Mouse (Mus musculus) liver, embryonic 15.5 days (tissue): ENCODE data around the gene P2rx2. TPM values are rescaled to one million over a fixed set of nuclear protein-coding genes. Genes with fewer than 3 reads are reported as not detected.

Experiments used
- ATAC-seq: fragments of 200-750 bp; cut with Nextera tagmentation; 2 replicates; pipeline ENCODE4 v1.8.0; 2017; ENCODE audit warnings: moderate number of reproducible peaks, mild to moderate bottlenecking, moderate library complexity; ENCODE audit not compliant: insufficient read depth
- H3K27ac ChIP-seq: fragments of 300-500 bp; sonication (generic); replicated peaks from 2 replicates; pipeline ENCODE4 v1.5.1; 2015; ENCODE audit warnings: mild to moderate bottlenecking, inconsistent platforms
- H3K27me3 ChIP-seq: fragments of 300-500 bp; sonication (generic); 2 replicates; pipeline ENCODE4 v1.6.1; 2015; ENCODE audit warnings: mild to moderate bottlenecking, inconsistent platforms
- H3K36me3 ChIP-seq: fragments of 300-500 bp; sonication (generic); replicated peaks from 2 replicates; pipeline ENCODE4 v1.6.1; 2015; ENCODE audit warnings: moderate library complexity, mild to moderate bottlenecking, inconsistent platforms
- H3K4me1 ChIP-seq: fragments of 300-500 bp; sonication (generic); replicated peaks from 2 replicates; pipeline ENCODE4 v1.6.1; 2015; ENCODE audit warnings: inconsistent platforms
- H3K4me2 ChIP-seq: fragments of 300-500 bp; sonication (generic); 2 replicates; pipeline ENCODE4 v1.6.1; 2015; ENCODE audit warnings: moderate library complexity, mild to moderate bottlenecking, inconsistent platforms
- H3K4me3 ChIP-seq: fragments of 300-500 bp; sonication (generic); replicated peaks from 2 replicates; pipeline ENCODE4 v1.5.1; 2015; ENCODE audit warnings: mild to moderate bottlenecking, inconsistent platforms
- H3K9ac ChIP-seq: fragments of 300-500 bp; sonication (generic); 2 replicates; pipeline ENCODE4 v1.6.1; 2015; ENCODE audit warnings: moderate library complexity, mild to moderate bottlenecking, inconsistent platforms
- H3K9me3 ChIP-seq: fragments of 300-500 bp; sonication (generic); replicated peaks from 2 replicates; pipeline ENCODE4 v1.6.1; 2016; ENCODE audit warnings: inconsistent platforms
- WGBS: fragments of 180-500 bp; shearing (Covaris S2); methylation state at CpG from one replicate; pipeline ENCODE4 v1.1.7; 2015; ENCODE audit warnings: mixed read lengths; ENCODE audit not compliant: insufficient replicate concordance; 5-methylcytosine and 5-hydroxymethylcytosine counted together
- polyA plus RNA-seq: library from polyadenylated mRNA; unstranded; fragments of >200 nt; fragmentation: Nextera tagmentation; extraction: Ambion mirVana; gene quantifications from 2 replicates; pipeline ENCODE4 v1.2.1, GENCODE M21; 2015

The P2rx2 gene
- polyA plus RNA-seq, 1 experiment from 2014 or later, result not detected

- H3K4me1 ChIP-seq, result peaks cover 10% of the 10 kb centered on the region
- ATAC-seq, result no peak
- H3K36me3 ChIP-seq, result 0 out of 2 replicates have a peak, but pooled peaks cover 15% of the 10 kb centered on the region
- no peak overlapping the region for H3K4me3 ChIP-seq
- 52% methylated on average over 11 of the region's 11 CpGs for WGBS
- peak overlapping the region; percentile 77 for H3K4me2 ChIP-seq
- no peaks in the 10 kb centered on the region for H3K9me3 ChIP-seq
- H3K27ac ChIP-seq, result no peak overlapping the region
- 0 out of 2 replicates have a peak overlapping the region, but pooled peaks have one; percentile 6 for H3K9ac ChIP-seq
- H3K27me3 ChIP-seq, result peaks cover 32% of the 10 kb centered on the region
Measured at GRCm38 (mm10) chr5:110363822-110364545, 21.0 kb upstream of the P2rx2 start.

GRCm38 (mm10) chr5:110363179-110363821 lies 20.3 kb upstream of the P2rx2 start:
- Histone ChIP-seq H3K9ac (peak overlapping the region; percentile 6; the same call in 1 of the 2 replicates), H3K9me3 (no peaks in the 10 kb centered on the region), H3K4me2 (peak overlapping the region; percentile 77), H3K36me3 (0 out of 2 replicates have a peak, but pooled peaks cover 12% of the 10 kb centered on the region), H3K4me1 (peaks cover 10% of the 10 kb centered on the region), H3K27ac (no peak overlapping the region), H3K27me3 (peaks cover 32% of the 10 kb centered on the region), H3K4me3 (peak overlapping the region; percentile 50)
- peak; percentile 66 for ATAC-seq
- WGBS, result 7% methylated on average over 68 of the region's 72 CpGs

GRCm38 (mm10) chr5:110362813-110363178 lies 19.8 kb upstream of the P2rx2 start:
- Histone ChIP-seq H3K36me3 (0 out of 2 replicates have a peak, but pooled peaks cover 9% of the 10 kb centered on the region), H3K4me1 (peaks cover 10% of the 10 kb centered on the region), H3K27ac (no peak overlapping the region), H3K27me3 (peaks cover 32% of the 10 kb centered on the region), H3K4me2 (peak overlapping the region; percentile 77), H3K9me3 (no peaks in the 10 kb centered on the region), H3K9ac (no peak overlapping the region), H3K4me3 (peak overlapping the region; percentile 50)
- WGBS, result 1% methylated on average over 28 of the region's 28 CpGs
- ATAC-seq, result no peak

GRCm38 (mm10) chr5:110361465-110361864 lies 18.5 kb upstream of the P2rx2 start:
- ATAC-seq, result no peak
- H3K36me3 ChIP-seq, result 0 out of 2 replicates have a peak, but pooled peaks cover 3% of the 10 kb centered on the region
- peaks cover 10% of the 10 kb centered on the region for H3K4me1 ChIP-seq
- H3K9me3 ChIP-seq, result no peaks in the 10 kb centered on the region
- no peak overlapping the region for H3K4me3 ChIP-seq
- WGBS, result 74% methylated on average over 6 of the region's 6 CpGs
- H3K27ac ChIP-seq, result no peak overlapping the region
- H3K9ac ChIP-seq, result no peak overlapping the region
- peaks cover 32% of the 10 kb centered on the region for H3K27me3 ChIP-seq
- no peak overlapping the region for H3K4me2 ChIP-seq

- no peaks in the 10 kb centered on the region for H3K9me3 ChIP-seq
- WGBS, result 32% methylated on average over 9 of the region's 9 CpGs
- H3K4me3 ChIP-seq, result no peak overlapping the region
- no peaks in the 10 kb centered on the region for H3K4me1 ChIP-seq
- no peak for ATAC-seq
- H3K36me3 ChIP-seq, result no peaks in the 10 kb centered on the region
- H3K27me3 ChIP-seq, result peaks cover 35% of the 10 kb centered on the region
- no peak overlapping the region for H3K9ac ChIP-seq
- H3K27ac ChIP-seq, result no peak overlapping the region
- H3K4me2 ChIP-seq, result no peak overlapping the region
Measured at GRCm38 (mm10) chr5:110357531-110358179, 14.6 kb upstream of the P2rx2 start.

- peaks cover 25% of the 10 kb centered on the region for H3K27me3 ChIP-seq
- no peaks in the 10 kb centered on the region for H3K9me3 ChIP-seq
- no peaks in the 10 kb centered on the region for H3K4me1 ChIP-seq
- H3K9ac ChIP-seq, result no peak overlapping the region
- H3K27ac ChIP-seq, result no peak overlapping the region
- 16% methylated on average over 7 of the region's 7 CpGs for WGBS
- no peaks in the 10 kb centered on the region for H3K36me3 ChIP-seq
- ATAC-seq, result no peak
- H3K4me2 ChIP-seq, result no peak overlapping the region
- no peak overlapping the region for H3K4me3 ChIP-seq
Measured at GRCm38 (mm10) chr5:110354716-110355115, 11.7 kb upstream of the P2rx2 start.

GRCm38 (mm10) chr5:110347006-110347405 lies 4.0 kb upstream of the P2rx2 start:
- H3K4me1 ChIP-seq, result peaks cover 8% of the 10 kb centered on the region
- H3K27ac ChIP-seq, result no peak overlapping the region
- H3K9ac ChIP-seq, result no peak overlapping the region
- ATAC-seq, result no peak
- 47% methylated on average over 8 of the region's 8 CpGs for WGBS
- no peak overlapping the region for H3K4me3 ChIP-seq
- no peaks in the 10 kb centered on the region for H3K36me3 ChIP-seq
- no peak overlapping the region for H3K4me2 ChIP-seq
- peaks cover 44% of the 10 kb centered on the region for H3K27me3 ChIP-seq
- no peaks in the 10 kb centered on the region for H3K9me3 ChIP-seq

GRCm38 (mm10) chr5:110345553-110345952 lies 2.5 kb upstream of the P2rx2 start:
- 35% methylated on average over 4 of the region's 4 CpGs for WGBS
- ATAC-seq, result no peak
- no peak overlapping the region for H3K4me3 ChIP-seq
- H3K4me2 ChIP-seq, result no peak overlapping the region
- peaks cover 58% of the 10 kb centered on the region for H3K27me3 ChIP-seq
- no peak overlapping the region for H3K27ac ChIP-seq
- H3K4me1 ChIP-seq, result peaks cover 8% of the 10 kb centered on the region
- no peak overlapping the region for H3K9ac ChIP-seq
- no peaks in the 10 kb centered on the region for H3K36me3 ChIP-seq
- no peaks in the 10 kb centered on the region for H3K9me3 ChIP-seq

GRCm38 (mm10) chr5:110344524-110344923 lies 1.5 kb upstream of the P2rx2 start, which contains the start of gene Lrcol1:
Lrcol1 (plus strand) TSS chr5:110344730.
- Histone ChIP-seq H3K4me3 (no peak within 1 kb of the TSS), H3K4me2 (no peak within 1 kb of the TSS), H3K4me1 (peaks cover 8% of the 10 kb centered on the region), H3K36me3 (no peaks in the 10 kb centered on the region), H3K9me3 (no peaks in the 10 kb centered on the region), H3K9ac (no peak within 1 kb of the TSS), H3K27me3 (peaks cover 55% of the 10 kb centered on the region), H3K27ac (no peak within 1 kb of the TSS)
- 53% methylated on average over 4 of the region's 4 CpGs for WGBS
- ATAC-seq, result no peak

- Histone ChIP-seq H3K27me3 (peaks cover 32% of the 10 kb centered on the region), H3K4me3 (no peak overlapping the region), H3K4me2 (no peak overlapping the region), H3K36me3 (peaks cover 50% of the 10 kb centered on the region), H3K27ac (no peak overlapping the region), H3K4me1 (peaks cover 8% of the 10 kb centered on the region), H3K9ac (no peak overlapping the region), H3K9me3 (no peaks in the 10 kb centered on the region)
- 82% methylated on average over 2 of the region's 2 CpGs for WGBS
- no peak for ATAC-seq
Measured at GRCm38 (mm10) chr5:110338792-110339191, 4.2 kb downstream of the P2rx2 start.

GRCm38 (mm10) chr5:110330508-110330907 lies 12.5 kb downstream of the P2rx2 start:
- Histone ChIP-seq H3K4me1 (no peaks in the 10 kb centered on the region), H3K27ac (no peak overlapping the region), H3K36me3 (peaks cover 92% of the 10 kb centered on the region), H3K9ac (no peak overlapping the region), H3K27me3 (no peaks in the 10 kb centered on the region), H3K4me3 (no peak overlapping the region), H3K9me3 (no peaks in the 10 kb centered on the region), H3K4me2 (no peak overlapping the region)
- ATAC-seq, result no peak
- WGBS, result 54% methylated on average over 3 of the region's 3 CpGs
